Mouse (Mus musculus): ENCODE data around the gene Hoxa6. TPM values are rescaled to one million over a fixed set of nuclear protein-coding genes. Genes with fewer than 3 reads are reported as not detected.

The Hoxa6 gene
- polyA plus RNA-seq, 1 experiment from 2014 or later, result 0.33 TPM

DNA sequence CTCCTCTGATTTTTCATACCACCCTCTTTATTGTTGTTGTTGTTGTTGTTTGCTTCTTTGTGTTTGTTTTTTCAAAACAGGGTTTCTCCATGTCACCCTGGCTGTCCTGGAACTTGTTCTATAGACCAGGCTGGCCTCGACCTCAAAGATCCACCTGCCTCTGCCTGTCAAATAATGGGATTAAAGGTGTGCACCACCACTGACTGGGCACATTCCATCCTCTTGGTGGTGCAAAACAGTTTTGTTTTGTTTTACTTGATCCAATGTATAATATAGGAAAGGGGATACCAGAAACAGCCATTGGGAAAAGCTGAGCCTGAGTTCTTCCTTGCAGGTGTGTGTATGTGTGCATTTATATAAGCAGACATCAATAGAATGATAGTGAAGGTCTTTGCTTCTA lies 22.0 kb downstream of the Hoxa6 start:
- Histone ChIP-seq H3K4me1 (replicated peaks; ENCODE audit: control insufficient read depth, insufficient read depth) (peaks cover 3% of the 10 kb centered on the region; the same call in 1 of the 2 replicates), H3K27me3 (ENCODE audit: control insufficient read depth, insufficient read depth, low read length) (peaks cover 2% of the 10 kb centered on the region; the same call in 1 of the 2 replicates), H3K4me3 (ENCODE audit: low read depth, low read length) (no peak overlapping the region), H3K27ac (replicated peaks) (no peak overlapping the region), H3K9ac (ENCODE audit: low read length) (no peak overlapping the region), H3K4me2 (replicated peaks; ENCODE audit: low read depth) (no peak overlapping the region), H3K9me3 (ENCODE audit: control insufficient read depth, low read length) (no peaks in the 10 kb centered on the region), H3K36me3 (ENCODE audit: control insufficient read depth, insufficient read depth, low read length) (no peaks in the 10 kb centered on the region)
- ATAC-seq (ENCODE audit: low FRiP score, low TSS enrichment) (no peak), DNase-seq (ENCODE audit: low spot score) (no peak)
- 67% methylated on average over 1 of the region's 1 CpGs for WGBS
- TF ChIP-seq EP300 (optimal IDR thresholded peaks at IDR 0.05) (no peak), CTCF (IDR thresholded peaks at IDR 0.05; ENCODE audit: low read depth) (peak; percentile 60)

DNA sequence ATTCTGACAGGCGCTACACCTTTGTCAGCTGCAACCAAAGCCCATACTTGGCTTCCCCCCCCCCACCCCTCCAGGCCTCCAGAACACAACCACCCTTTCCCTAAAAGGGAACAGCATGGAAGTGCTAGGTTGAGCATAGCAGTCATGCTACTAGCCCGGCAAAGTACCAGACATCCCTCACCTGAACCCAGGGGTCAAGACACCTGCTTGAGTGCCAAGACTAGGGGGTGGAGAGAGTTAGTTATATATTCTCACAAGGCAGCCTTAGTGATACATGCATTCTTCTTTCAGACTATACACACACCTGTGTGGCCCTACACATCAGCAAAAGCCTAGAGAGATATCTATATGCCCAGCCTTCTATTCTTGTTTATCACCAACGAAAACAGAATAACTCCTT lies 22.7 kb downstream of the Hoxa6 start:
- Histone ChIP-seq H3K4me3 (ENCODE audit: low read depth, low read length) (no peak overlapping the region), H3K36me3 (ENCODE audit: control insufficient read depth, insufficient read depth, low read length) (no peaks in the 10 kb centered on the region), H3K9ac (ENCODE audit: low read length) (no peak overlapping the region), H3K27ac (replicated peaks) (no peak overlapping the region), H3K9me3 (ENCODE audit: control insufficient read depth, low read length) (no peaks in the 10 kb centered on the region), H3K4me2 (replicated peaks; ENCODE audit: low read depth) (peak overlapping the region; percentile 1; the same call in 1 of the 2 replicates), H3K4me1 (replicated peaks; ENCODE audit: control insufficient read depth, insufficient read depth) (peaks cover 3% of the 10 kb centered on the region; the same call in 1 of the 2 replicates), H3K27me3 (ENCODE audit: control insufficient read depth, insufficient read depth, low read length) (peaks cover 2% of the 10 kb centered on the region; the same call in 1 of the 2 replicates)
- ATAC-seq (ENCODE audit: low FRiP score, low TSS enrichment) (no peak), DNase-seq (ENCODE audit: low spot score) (no peak)
- no peak for TF ChIP-seq CTCF (IDR thresholded peaks at IDR 0.05; ENCODE audit: low read depth)
- TF ChIP-seq EP300 (optimal IDR thresholded peaks at IDR 0.05), result no peak
- WGBS, result 45% methylated on average over 3 of the region's 3 CpGs

DNA sequence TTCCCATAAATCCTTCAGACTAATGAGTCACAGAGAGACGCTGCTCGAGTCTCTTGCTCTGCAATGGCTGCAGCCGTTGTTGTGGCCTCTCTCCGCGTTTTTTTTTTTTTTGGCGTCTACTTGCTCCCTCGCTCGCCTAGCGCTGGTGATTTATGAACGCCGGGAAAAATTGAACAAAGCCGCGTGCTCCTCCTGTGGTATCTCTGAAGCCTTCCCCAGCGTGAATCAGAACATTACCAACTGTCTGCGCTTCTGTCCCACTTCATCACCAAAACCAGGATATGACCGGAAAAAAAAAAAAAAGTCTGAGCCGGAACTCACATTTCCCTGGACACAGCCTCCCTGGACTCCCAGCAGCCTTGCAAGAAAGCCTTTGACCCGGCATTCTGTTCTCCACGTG lies 23.3 kb downstream of the Hoxa6 start:
- DNase-seq (ENCODE audit: low spot score), result no peak
- H3K4me3 ChIP-seq (ENCODE audit: low read depth, low read length), result 0 out of 2 replicates have a peak overlapping the region, but pooled peaks have one; percentile 17
- peaks cover 3% of the 10 kb centered on the region; the same call in 1 of the 2 replicates for H3K4me1 ChIP-seq (replicated peaks; ENCODE audit: control insufficient read depth, insufficient read depth)

DNA sequence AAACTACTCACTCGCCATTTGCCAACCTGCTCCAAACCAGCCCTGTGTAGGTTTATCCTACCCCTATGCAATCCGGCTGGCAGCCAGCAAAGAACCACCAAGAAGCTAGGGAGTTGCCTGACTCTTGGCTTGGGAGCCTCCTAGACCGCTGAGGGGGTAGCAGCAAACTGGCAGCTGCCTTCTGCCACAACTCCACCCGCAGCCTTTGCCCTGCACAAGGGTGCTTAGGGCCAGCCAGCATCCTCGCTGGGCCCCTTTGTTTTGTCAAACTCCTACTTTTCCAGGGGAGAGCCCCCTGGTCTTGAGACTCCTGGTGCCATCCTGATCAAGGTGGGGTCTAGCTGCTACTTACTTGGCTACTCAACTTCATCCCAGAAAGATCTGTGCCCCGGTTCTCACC lies 23.9 kb downstream of the Hoxa6 start:
- ATAC-seq (ENCODE audit: low FRiP score, low TSS enrichment) (no peak), DNase-seq (ENCODE audit: low spot score) (no peak)
- H3K4me1 ChIP-seq (replicated peaks; ENCODE audit: control insufficient read depth, insufficient read depth), result peaks cover 3% of the 10 kb centered on the region; the same call in 1 of the 2 replicates
- no peaks in the 10 kb centered on the region for H3K9me3 ChIP-seq (ENCODE audit: control insufficient read depth, low read length)
- peak overlapping the region; percentile 34 for H3K4me2 ChIP-seq (replicated peaks; ENCODE audit: low read depth)
- peak overlapping the region; percentile 61 for H3K27ac ChIP-seq (replicated peaks)
- peak overlapping the region; percentile 17; the same call in 1 of the 2 replicates for H3K4me3 ChIP-seq (ENCODE audit: low read depth, low read length)
- TF ChIP-seq EP300 (optimal IDR thresholded peaks at IDR 0.05), result no peak
- TF ChIP-seq CTCF (IDR thresholded peaks at IDR 0.05; ENCODE audit: low read depth), result no peak
- peaks cover 2% of the 10 kb centered on the region; the same call in 1 of the 2 replicates for H3K27me3 ChIP-seq (ENCODE audit: control insufficient read depth, insufficient read depth, low read length)
- WGBS, result 27% methylated on average over 6 of the region's 6 CpGs
- no peak overlapping the region for H3K9ac ChIP-seq (ENCODE audit: low read length)
- no peaks in the 10 kb centered on the region for H3K36me3 ChIP-seq (ENCODE audit: control insufficient read depth, insufficient read depth, low read length)

More for the DNA sequence above, 23.3 kb downstream of the Hoxa6 start:
- Histone ChIP-seq H3K9ac (ENCODE audit: low read length) (peak overlapping the region; percentile 18; the same call in 1 of the 2 replicates), H3K4me2 (replicated peaks; ENCODE audit: low read depth) (peak overlapping the region; percentile 34; the same call in 1 of the 2 replicates), H3K27ac (replicated peaks) (0 out of 2 replicates have a peak overlapping the region, but pooled peaks have one; percentile 35), H3K27me3 (ENCODE audit: control insufficient read depth, insufficient read depth, low read length) (peaks cover 2% of the 10 kb centered on the region; the same call in 1 of the 2 replicates), H3K36me3 (ENCODE audit: control insufficient read depth, insufficient read depth, low read length) (no peaks in the 10 kb centered on the region), H3K9me3 (ENCODE audit: control insufficient read depth, low read length) (no peaks in the 10 kb centered on the region)
- ATAC-seq (ENCODE audit: low FRiP score, low TSS enrichment), result no peak
- 3% methylated on average over 19 of the region's 19 CpGs for WGBS
- no peak for TF ChIP-seq CTCF (IDR thresholded peaks at IDR 0.05; ENCODE audit: low read depth)
- no peak for TF ChIP-seq EP300 (optimal IDR thresholded peaks at IDR 0.05)

DNA sequence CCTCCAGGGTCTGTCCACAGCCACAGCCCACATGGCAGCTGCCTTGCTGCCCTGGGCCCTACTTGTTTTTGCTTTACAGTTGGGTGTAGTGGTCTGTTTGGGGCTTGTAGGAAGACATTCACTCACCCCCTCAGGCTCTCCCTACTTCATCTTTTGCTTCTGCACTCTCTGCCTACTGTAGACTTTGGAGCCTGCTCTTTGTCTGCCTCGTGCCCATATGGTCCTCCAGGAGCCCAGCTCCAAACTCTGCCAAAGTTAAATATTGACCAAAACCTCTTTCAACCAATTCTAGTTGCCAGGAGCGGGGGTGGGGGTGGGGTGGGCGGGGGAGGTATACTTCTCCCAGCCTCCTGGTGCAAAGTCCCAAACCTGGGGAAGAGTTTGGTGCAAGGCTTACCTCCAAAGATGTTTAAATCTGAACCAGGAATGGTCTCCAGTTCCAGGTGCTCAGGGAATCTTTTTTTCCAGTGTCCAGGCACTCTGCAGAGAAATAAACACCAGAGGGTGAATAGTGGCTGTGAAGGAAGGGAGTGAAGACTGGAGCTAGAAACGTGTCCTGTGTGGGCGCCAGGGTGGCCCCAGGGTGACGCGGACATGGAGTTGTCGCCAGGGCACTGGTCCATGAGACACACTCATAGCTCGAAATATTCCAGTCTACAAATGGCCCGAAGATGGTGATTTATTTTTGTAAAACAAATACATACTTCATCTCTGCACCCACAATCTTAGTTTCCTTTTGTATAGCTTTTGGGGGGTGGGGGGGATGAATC lies 25.0 kb downstream of the Hoxa6 start:
- no peak overlapping the region for H3K9ac ChIP-seq (ENCODE audit: low read length)
- WGBS, result 20% methylated on average over 10 of the region's 10 CpGs
- no peak overlapping the region for H3K4me3 ChIP-seq (ENCODE audit: low read depth, low read length)
- H3K36me3 ChIP-seq (ENCODE audit: control insufficient read depth, insufficient read depth, low read length), result no peaks in the 10 kb centered on the region
- H3K4me1 ChIP-seq (replicated peaks; ENCODE audit: control insufficient read depth, insufficient read depth), result peaks cover 3% of the 10 kb centered on the region; the same call in 1 of the 2 replicates
- peak overlapping the region; percentile 23; the same call in 1 of the 2 replicates for H3K4me2 ChIP-seq (replicated peaks; ENCODE audit: low read depth)
- peak overlapping the region; percentile 75 for H3K27ac ChIP-seq (replicated peaks)
- ATAC-seq (ENCODE audit: low FRiP score, low TSS enrichment), result no peak
- H3K27me3 ChIP-seq (ENCODE audit: control insufficient read depth, insufficient read depth, low read length), result peaks cover 2% of the 10 kb centered on the region; the same call in 1 of the 2 replicates
- no peaks in the 10 kb centered on the region for H3K9me3 ChIP-seq (ENCODE audit: control insufficient read depth, low read length)
- TF ChIP-seq CTCF (IDR thresholded peaks at IDR 0.05; ENCODE audit: low read depth) (no peak), EP300 (optimal IDR thresholded peaks at IDR 0.05) (no peak)
- DNase-seq (ENCODE audit: low spot score), result no peak
